Mouse (Mus musculus) hindbrain, embryonic 13.5 days (tissue): Measurements from ENCODE around the gene Rtp4. TPM values are rescaled to one million over a fixed set of nuclear protein-coding genes. Genes with fewer than 3 reads are reported as not detected.

Experiments used
- ATAC-seq: fragments of 200-750 bp; cut with Nextera tagmentation; 2 replicates; pipeline ENCODE4 v1.8.0; 2017; ENCODE audit warnings: moderate TSS enrichment; ENCODE audit not compliant: low FRiP score
- H3K27ac ChIP-seq: fragments of 300-500 bp; sonication (generic); 2 replicates; pipeline ENCODE4 v1.5.1; 2015; ENCODE audit warnings: inconsistent platforms, mild to moderate bottlenecking, moderate library complexity
- H3K27me3 ChIP-seq: fragments of 300-500 bp; sonication (generic); 2 replicates; pipeline ENCODE4 v1.6.1; 2015; ENCODE audit warnings: mild to moderate bottlenecking, inconsistent platforms
- H3K36me3 ChIP-seq: fragments of 300-500 bp; sonication (generic); 2 replicates; pipeline ENCODE4 v1.6.1; 2015; ENCODE audit warnings: mild to moderate bottlenecking, inconsistent platforms
- H3K4me1 ChIP-seq: fragments of 300-500 bp; sonication (generic); replicated peaks from 2 replicates; pipeline ENCODE4 v1.6.1; 2015; ENCODE audit warnings: inconsistent platforms
- H3K4me2 ChIP-seq: fragments of 300-500 bp; sonication (generic); 2 replicates; pipeline ENCODE4 v1.6.1; 2015; ENCODE audit warnings: inconsistent platforms, mild to moderate bottlenecking, moderate library complexity
- H3K4me3 ChIP-seq: fragments of 300-500 bp; sonication (generic); 2 replicates; pipeline ENCODE4 v1.5.1; 2015; ENCODE audit warnings: mild to moderate bottlenecking, inconsistent platforms
- H3K9ac ChIP-seq: fragments of 300-500 bp; sonication (generic); 2 replicates; pipeline ENCODE4 v1.6.1; 2015; ENCODE audit warnings: mild to moderate bottlenecking, inconsistent platforms
- H3K9me3 ChIP-seq: fragments of 300-500 bp; sonication (generic); 2 replicates; pipeline ENCODE4 v1.6.1; 2016; ENCODE audit warnings: inconsistent platforms
- WGBS: fragments of 180-500 bp; shearing (Covaris S2); methylation state at CpG from one replicate; pipeline ENCODE4 v1.1.7; 2015; 5-methylcytosine and 5-hydroxymethylcytosine counted together
- polyA plus RNA-seq: library from polyadenylated mRNA; unstranded; fragments of >200 nt; fragmentation: Nextera tagmentation; extraction: Ambion mirVana; gene quantifications from 2 replicates; pipeline ENCODE4 v1.2.1, GENCODE M21; 2015

The Rtp4 gene
- polyA plus RNA-seq, 1 experiment from 2014 or later, result 3.8 TPM

- Histone ChIP-seq H3K4me1 (0 out of 2 replicates have a peak, but pooled peaks cover 3% of the 10 kb centered on the region), H3K9ac (no peak overlapping the region), H3K4me2 (no peak overlapping the region), H3K27me3 (no peaks in the 10 kb centered on the region), H3K4me3 (no peak overlapping the region), H3K36me3 (no peaks in the 10 kb centered on the region), H3K9me3 (no peaks in the 10 kb centered on the region), H3K27ac (no peak overlapping the region)
- no peak for ATAC-seq
- 91% methylated on average over 7 of the region's 7 CpGs for WGBS
Measured at GRCm38 (mm10) chr16:23606651-23607050, 86.6 kb downstream of the Rtp4 start.

GRCm38 (mm10) chr16:23607911-23608410 is 87.9 kb downstream of the Rtp4 start:
- no peaks in the 10 kb centered on the region for H3K36me3 ChIP-seq
- 0 out of 2 replicates have a peak, but pooled peaks cover 3% of the 10 kb centered on the region for H3K4me1 ChIP-seq
- H3K9me3 ChIP-seq, result no peaks in the 10 kb centered on the region
- WGBS, result 38% methylated on average over 1 of the region's 1 CpGs
- H3K4me3 ChIP-seq, result no peak overlapping the region
- no peak overlapping the region for H3K27ac ChIP-seq
- H3K9ac ChIP-seq, result no peak overlapping the region
- no peak overlapping the region for H3K4me2 ChIP-seq
- H3K27me3 ChIP-seq, result no peaks in the 10 kb centered on the region
- no peak for ATAC-seq

GRCm38 (mm10) chr16:23609748-23610185 is 89.7 kb downstream of the Rtp4 start:
- Histone ChIP-seq H3K9me3 (no peaks in the 10 kb centered on the region), H3K9ac (no peak overlapping the region), H3K4me2 (peak overlapping the region; percentile 34), H3K4me1 (0 out of 2 replicates have a peak, but pooled peaks cover 3% of the 10 kb centered on the region), H3K4me3 (0 out of 2 replicates have a peak overlapping the region, but pooled peaks have one; percentile 2), H3K36me3 (no peaks in the 10 kb centered on the region), H3K27me3 (no peaks in the 10 kb centered on the region), H3K27ac (no peak overlapping the region)
- no peak for ATAC-seq
- WGBS, result 42% methylated on average over 11 of the region's 11 CpGs

- Histone ChIP-seq H3K9ac (no peak overlapping the region), H3K36me3 (no peaks in the 10 kb centered on the region), H3K4me2 (no peak overlapping the region), H3K27ac (peak overlapping the region; percentile 5; the same call in 1 of the 2 replicates), H3K27me3 (no peaks in the 10 kb centered on the region), H3K4me3 (no peak overlapping the region), H3K9me3 (no peaks in the 10 kb centered on the region), H3K4me1 (0 out of 2 replicates have a peak, but pooled peaks cover 4% of the 10 kb centered on the region)
- ATAC-seq, result peak; percentile 52
- 47% methylated on average over 4 of the region's 4 CpGs for WGBS
Measured at GRCm38 (mm10) chr16:23624205-23624604, 104.1 kb downstream of the Rtp4 start.

GRCm38 (mm10) chr16:23631531-23631930 is 111.4 kb downstream of the Rtp4 start:
- Histone ChIP-seq H3K27ac (no peak overlapping the region), H3K4me3 (no peak overlapping the region), H3K4me1 (no peaks in the 10 kb centered on the region), H3K9ac (no peak overlapping the region), H3K4me2 (no peak overlapping the region), H3K36me3 (no peaks in the 10 kb centered on the region), H3K27me3 (no peaks in the 10 kb centered on the region), H3K9me3 (no peaks in the 10 kb centered on the region)
- ATAC-seq, result no peak
- 61% methylated on average over 2 of the region's 2 CpGs for WGBS

GRCm38 (mm10) chr16:23632681-23633080 is 112.6 kb downstream of the Rtp4 start:
- Histone ChIP-seq H3K4me2 (no peak overlapping the region), H3K4me1 (no peaks in the 10 kb centered on the region), H3K27me3 (no peaks in the 10 kb centered on the region), H3K36me3 (no peaks in the 10 kb centered on the region), H3K9me3 (no peaks in the 10 kb centered on the region), H3K9ac (no peak overlapping the region), H3K4me3 (no peak overlapping the region), H3K27ac (no peak overlapping the region)
- ATAC-seq, result no peak
- 71% methylated on average over 2 of the region's 2 CpGs for WGBS

- Histone ChIP-seq H3K27me3 (no peaks in the 10 kb centered on the region), H3K9ac (no peak overlapping the region), H3K36me3 (no peaks in the 10 kb centered on the region), H3K4me2 (no peak overlapping the region), H3K27ac (no peak overlapping the region), H3K4me1 (no peaks in the 10 kb centered on the region), H3K4me3 (no peak overlapping the region), H3K9me3 (no peaks in the 10 kb centered on the region)
- WGBS, result 92% methylated on average over 5 of the region's 5 CpGs
- no peak for ATAC-seq
Measured at GRCm38 (mm10) chr16:23653028-23653427, 132.9 kb downstream of the Rtp4 start.

- Histone ChIP-seq H3K9ac (no peak overlapping the region), H3K4me1 (no peaks in the 10 kb centered on the region), H3K27ac (no peak overlapping the region), H3K36me3 (no peaks in the 10 kb centered on the region), H3K27me3 (no peaks in the 10 kb centered on the region), H3K4me2 (no peak overlapping the region), H3K4me3 (no peak overlapping the region), H3K9me3 (no peaks in the 10 kb centered on the region)
- 80% methylated on average over 4 of the region's 4 CpGs for WGBS
- no peak for ATAC-seq
Measured at GRCm38 (mm10) chr16:23653479-23653878, 133.4 kb downstream of the Rtp4 start.

- no peaks in the 10 kb centered on the region for H3K27me3 ChIP-seq
- H3K4me2 ChIP-seq, result no peak overlapping the region
- 56% methylated on average over 13 of the region's 13 CpGs for WGBS
- ATAC-seq, result peak; percentile 63
- no peaks in the 10 kb centered on the region for H3K36me3 ChIP-seq
- H3K9me3 ChIP-seq, result no peaks in the 10 kb centered on the region
- H3K27ac ChIP-seq, result peak overlapping the region; percentile 71
- H3K9ac ChIP-seq, result no peak overlapping the region
- H3K4me1 ChIP-seq, result peaks cover 18% of the 10 kb centered on the region
- H3K4me3 ChIP-seq, result no peak overlapping the region
Measured at GRCm38 (mm10) chr16:23659597-23660531, 139.8 kb downstream of the Rtp4 start.

Other genes starting within 250 kb of the Rtp4 start
- gene Rtp1, start 91.2 kb upstream of the Rtp4 start, polyA plus RNA-seq, result 0.10 and 0.12 TPM in 2 replicates
- 31.3 and 36.9 TPM in 2 replicates for gene Masp1, start 524 bp downstream of the Rtp4 start, polyA plus RNA-seq